Mouse (Mus musculus) liver, embryonic 14.5 days (tissue): ENCODE measurements around the gene Slamf1.

Source experiments
- CTCF ChIP-seq: IDR thresholded peaks from 2 replicates; pipeline ENCODE4 v1.5.1; 2016; ENCODE audit warnings: antibody characterized with exemption, low read depth, control low read depth
- EP300 ChIP-seq: IDR thresholded peaks from 2 replicates; pipeline ENCODE4 v1.6.1; 2016; ENCODE audit warnings: antibody characterized with exemption, low read depth

GRCm38 (mm10) chr1:171774266-171774665 is 7.3 kb downstream of the Slamf1 start:
- no peak for TF ChIP-seq CTCF
- no peak for TF ChIP-seq EP300
